Mouse (Mus musculus) stomach, postnatal 0 days (tissue): ENCODE data around the gene Sod1.

Source experiments
- CTCF ChIP-seq: IDR thresholded peaks from 2 replicates; pipeline ENCODE4 v1.5.1; 2016; ENCODE audit warnings: antibody characterized with exemption, low read depth, mild to moderate bottlenecking, moderate library complexity
- EP300 ChIP-seq: optimal IDR thresholded peaks from 2 replicates; pipeline ENCODE3; 2016; ENCODE audit warnings: antibody characterized with exemption

- no peak for TF ChIP-seq CTCF
- TF ChIP-seq EP300, result no peak
Measured at GRCm38 (mm10) chr16:90259623-90260022, 39.1 kb downstream of the Sod1 start.
